Mouse (Mus musculus) testis, adult 2 months (tissue): ENCODE measurements around the gene Efnb3. TPM values are rescaled to one million over a fixed set of nuclear protein-coding genes. Genes with fewer than 3 reads are reported as not detected.

Source experiments
- H3K27ac ChIP-seq: fragments of 200-500 bp; 2 replicates; pipeline ENCODE4 v1.5.1; 2012; ENCODE audit warnings: low read depth, low read length; ENCODE audit not compliant: control insufficient read depth, insufficient read depth
- H3K27me3 ChIP-seq: fragments of 200-500 bp; 2 replicates; pipeline ENCODE4 v1.6.1; 2012; ENCODE audit warnings: mild to moderate bottlenecking, low read length, moderate library complexity; ENCODE audit not compliant: control insufficient read depth, insufficient read depth
- H3K36me3 ChIP-seq: fragments of 200-500 bp; 2 replicates; pipeline ENCODE4 v1.6.1; 2012; ENCODE audit warnings: mild to moderate bottlenecking, low read length; ENCODE audit not compliant: control insufficient read depth, insufficient read depth
- H3K4me1 ChIP-seq: fragments of 200-500 bp; 2 replicates; pipeline ENCODE4 v1.6.1; 2012; ENCODE audit warnings: low read length; ENCODE audit not compliant: control insufficient read depth, insufficient read depth
- H3K4me3 ChIP-seq: fragments of 200-500 bp; 2 replicates; pipeline ENCODE4 v1.5.1; 2012; ENCODE audit warnings: low read depth, mild to moderate bottlenecking, low read length, moderate library complexity, mixed read lengths; ENCODE audit not compliant: control insufficient read depth
- CTCF ChIP-seq: fragments of 200-500 bp; IDR thresholded peaks from 2 replicates; pipeline ENCODE4 v1.5.1; 2012; ENCODE audit warnings: low read depth, mild to moderate bottlenecking, inconsistent platforms, low read length, moderate library complexity; ENCODE audit not compliant: control insufficient read depth, insufficient read depth, insufficient replicate concordance
- POLR2A ChIP-seq: fragments of 200-500 bp; IDR thresholded peaks from 2 replicates; pipeline ENCODE4 v1.6.1; 2012; ENCODE audit warnings: low read depth, mild to moderate bottlenecking, inconsistent platforms, low read length, moderate library complexity; ENCODE audit not compliant: control insufficient read depth
- polyA plus RNA-seq: library from polyadenylated mRNA; depleted of rRNA; stranded (reverse); fragments of >200 nt; gene quantifications from 2 replicates; pipeline ENCODE4 v1.2.3, GENCODE M21; 2012

Efnb3 gene
- polyA plus RNA-seq, 1 experiment: 3.3 TPM

GRCm38 (mm10) chr11:69525661-69526060 lies 34.3 kb downstream of the Efnb3 start:
- no peaks in the 10 kb centered on the region; the same call in 1 of the 2 replicates for H3K36me3 ChIP-seq
- no peak overlapping the region for H3K4me3 ChIP-seq
- no peaks in the 10 kb centered on the region for H3K4me1 ChIP-seq
- TF ChIP-seq CTCF: no peak
- no peak for TF ChIP-seq POLR2A
- no peak overlapping the region for H3K27ac ChIP-seq
- H3K27me3 ChIP-seq: no peaks in the 10 kb centered on the region

GRCm38 (mm10) chr11:69523651-69524050 lies 36.4 kb downstream of the Efnb3 start:
- H3K4me3 ChIP-seq: no peak overlapping the region
- H3K27ac ChIP-seq: no peak overlapping the region
- H3K27me3 ChIP-seq: no peaks in the 10 kb centered on the region
- H3K36me3 ChIP-seq: no peaks in the 10 kb centered on the region; the same call in 1 of the 2 replicates
- no peaks in the 10 kb centered on the region for H3K4me1 ChIP-seq
- TF ChIP-seq CTCF (no peak), POLR2A (no peak)

- no peak for TF ChIP-seq CTCF
- TF ChIP-seq POLR2A: no peak
- no peaks in the 10 kb centered on the region for H3K4me1 ChIP-seq
These were observed 38.4 kb downstream of the Efnb3 start for GRCm38 (mm10) chr11:69521526-69522149.

GRCm38 (mm10) chr11:69519976-69520375 lies 40.0 kb downstream of the Efnb3 start:
- no peaks in the 10 kb centered on the region; the same call in 1 of the 2 replicates for H3K36me3 ChIP-seq
- H3K27me3 ChIP-seq: no peaks in the 10 kb centered on the region
- no peak overlapping the region for H3K4me3 ChIP-seq
- no peak for TF ChIP-seq POLR2A
- no peak for TF ChIP-seq CTCF
- no peak overlapping the region for H3K27ac ChIP-seq
- no peaks in the 10 kb centered on the region for H3K4me1 ChIP-seq

More at GRCm38 (mm10) chr11:69521526-69522149, 38.4 kb downstream of the Efnb3 start:
- Histone ChIP-seq H3K4me3 (no peak overlapping the region), H3K27me3 (no peaks in the 10 kb centered on the region), H3K27ac (no peak overlapping the region), H3K36me3 (no peaks in the 10 kb centered on the region; the same call in 1 of the 2 replicates)

- Histone ChIP-seq H3K36me3 (peaks cover 2% of the 10 kb centered on the region; the same call in 1 of the 2 replicates), H3K4me1 (no peaks in the 10 kb centered on the region), H3K4me3 (no peak overlapping the region), H3K27me3 (no peaks in the 10 kb centered on the region), H3K27ac (no peak overlapping the region)
- TF ChIP-seq CTCF: no peak
- TF ChIP-seq POLR2A: no peak
These were observed 43.3 kb downstream of the Efnb3 start for GRCm38 (mm10) chr11:69516661-69517060.

- TF ChIP-seq POLR2A (no peak), CTCF (no peak)
- H3K27ac ChIP-seq: no peak overlapping the region
- H3K4me3 ChIP-seq: no peak overlapping the region
- H3K36me3 ChIP-seq: peaks cover 2% of the 10 kb centered on the region; the same call in 1 of the 2 replicates
- no peaks in the 10 kb centered on the region for H3K27me3 ChIP-seq
- H3K4me1 ChIP-seq: no peaks in the 10 kb centered on the region
These were observed 43.8 kb downstream of the Efnb3 start for GRCm38 (mm10) chr11:69516151-69516640.

GRCm38 (mm10) chr11:69513840-69514239 lies 46.2 kb downstream of the Efnb3 start:
- no peaks in the 10 kb centered on the region for H3K27me3 ChIP-seq
- TF ChIP-seq POLR2A: no peak
- TF ChIP-seq CTCF: no peak
- H3K36me3 ChIP-seq: peaks cover 2% of the 10 kb centered on the region; the same call in 1 of the 2 replicates
- H3K4me1 ChIP-seq: no peaks in the 10 kb centered on the region
- H3K4me3 ChIP-seq: no peak overlapping the region
- no peak overlapping the region for H3K27ac ChIP-seq
